In genomic region chr11:98753264-98753663, GRCm38 (mm10) we compare ENCODE assay signal across 8 mouse cellular contexts. TPM values are rescaled to one million over a fixed set of nuclear protein-coding genes. Genes with fewer than 3 reads are reported as not detected.
DNase-seq lines count a peak whose midpoint lies in the region; ATAC-seq and TF ChIP-seq lines count a peak whose summit lies in the region.
"Had no signal": no experiment of that assay in that cellular context is flagged by ENCODE, and none has a peak within 500 bp of the region (broad histone marks: within the 10 kb centered on the region; RNA-seq: fewer than 3 reads in every experiment).

No protein-coding gene starts in this region.

- H3K4me3 ChIP-seq in heart, embryonic 10.5 days = no peak overlapping the region
- H3K4me3 ChIP-seq in liver, embryonic 12.5 days = no peak overlapping the region
- H3K4me3 ChIP-seq in liver, postnatal 0 days (ENCODE audit: low read depth, low read length) = no peak overlapping the region
- no peak overlapping the region for H3K4me3 ChIP-seq in heart, postnatal 0 days (ENCODE audit: low read depth, low read length)
- no peak overlapping the region for H3K4me3 ChIP-seq in liver, embryonic 13.5 days (replicated peaks)

- H3K9me3 ChIP-seq in heart, embryonic 10.5 days = no peaks in the 10 kb centered on the region
- H3K9me3 ChIP-seq in liver, embryonic 12.5 days (replicated peaks) = no peaks in the 10 kb centered on the region
- no peaks in the 10 kb centered on the region for H3K9me3 ChIP-seq in liver, postnatal 0 days (ENCODE audit: low read length)
- no peaks in the 10 kb centered on the region for H3K9me3 ChIP-seq in heart, postnatal 0 days (replicated peaks; ENCODE audit: control insufficient read depth, low read length)
- H3K9me3 ChIP-seq in liver, embryonic 13.5 days (replicated peaks) = no peaks in the 10 kb centered on the region

- H3K36me3 ChIP-seq in heart, embryonic 10.5 days = peaks cover 35% of the 10 kb centered on the region
- peaks cover 43% of the 10 kb centered on the region for H3K36me3 ChIP-seq in liver, embryonic 12.5 days
- H3K36me3 ChIP-seq in liver, postnatal 0 days (replicated peaks; ENCODE audit: insufficient read depth, low read length) = 0 out of 2 replicates have a peak, but pooled peaks cover 2% of the 10 kb centered on the region
- peaks cover 32% of the 10 kb centered on the region for H3K36me3 ChIP-seq in heart, postnatal 0 days (replicated peaks; ENCODE audit: control insufficient read depth, insufficient read depth, low read length)
- peaks cover 28% of the 10 kb centered on the region for H3K36me3 ChIP-seq in liver, embryonic 13.5 days

- H3K4me1 ChIP-seq in heart, embryonic 10.5 days = peaks cover 85% of the 10 kb centered on the region
- H3K4me1 ChIP-seq in liver, embryonic 12.5 days = peaks cover 92% of the 10 kb centered on the region
- peaks cover 78% of the 10 kb centered on the region for H3K4me1 ChIP-seq in liver, postnatal 0 days (ENCODE audit: insufficient read depth)
- H3K4me1 ChIP-seq in heart, postnatal 0 days (ENCODE audit: control insufficient read depth, insufficient read depth) = peaks cover 80% of the 10 kb centered on the region
- peaks cover 92% of the 10 kb centered on the region for H3K4me1 ChIP-seq in liver, embryonic 13.5 days (replicated peaks)

- no peak for TF ChIP-seq EP300 in liver, postnatal 0 days (IDR thresholded peaks at IDR 0.05; ENCODE audit: low read depth)
- no peak for TF ChIP-seq EP300 in heart, postnatal 0 days (IDR thresholded peaks at IDR 0.05; ENCODE audit: low read depth)

- 0 out of 2 replicates have a peak overlapping the region, but pooled peaks have one; percentile 10 for H3K4me2 ChIP-seq in liver, embryonic 12.5 days
- H3K4me2 ChIP-seq in liver, postnatal 0 days (ENCODE audit: low read depth, low read length) = no peak overlapping the region
- no peak overlapping the region for H3K4me2 ChIP-seq in heart, postnatal 0 days (ENCODE audit: low read depth, low read length)
- no peak overlapping the region for H3K4me2 ChIP-seq in liver, embryonic 13.5 days

- H3K9ac ChIP-seq in liver, embryonic 12.5 days = peak overlapping the region; percentile 71
- no peak overlapping the region for H3K9ac ChIP-seq in liver, postnatal 0 days (replicated peaks)
- H3K9ac ChIP-seq in heart, postnatal 0 days (replicated peaks; ENCODE audit: low read depth, low read length) = no peak overlapping the region
- peak overlapping the region; percentile 53; the same call in 1 of the 2 replicates for H3K9ac ChIP-seq in liver, embryonic 13.5 days

- DNase-seq in heart, embryonic 10.5 days (ENCODE audit: low spot score) = no peak
- no peak for DNase-seq in heart, postnatal 4 days
- DNase-seq in liver, postnatal 0 days = no peak
- DNase-seq in heart, postnatal 0 days (ENCODE audit: low spot score) = no peak
- no peak for DNase-seq in liver, embryonic 13.5 days
- DNase-seq in retina, embryonic 14.5 days (ENCODE audit: low spot score) = no peak
- DNase-seq: thymus, adult 2 months had no signal

- H3K27ac ChIP-seq in heart, embryonic 10.5 days = peak overlapping the region; percentile 90
- peak overlapping the region; percentile 95 for H3K27ac ChIP-seq in liver, embryonic 12.5 days
- no peak overlapping the region for H3K27ac ChIP-seq in liver, postnatal 0 days (ENCODE audit: low read depth)
- peak overlapping the region; percentile 96 for H3K27ac ChIP-seq in heart, postnatal 0 days (ENCODE audit: low read depth)
- peak overlapping the region; percentile 93 for H3K27ac ChIP-seq in liver, embryonic 13.5 days

- ATAC-seq in liver, embryonic 12.5 days = no peak
- no peak for ATAC-seq in liver, postnatal 0 days
- no peak for ATAC-seq in heart, postnatal 0 days (ENCODE audit: insufficient read depth, low read depth)
- no peak for ATAC-seq in liver, embryonic 13.5 days (ENCODE audit: low read depth)

- WGBS in heart, embryonic 10.5 days = 97% methylated on average over 5 of the region's 5 CpGs
- WGBS in liver, embryonic 12.5 days (ENCODE audit: insufficient replicate concordance) = 83% methylated on average over 5 of the region's 5 CpGs
- 88% methylated on average over 5 of the region's 5 CpGs for WGBS in liver, postnatal 0 days (ENCODE audit: insufficient replicate concordance)
- WGBS in heart, postnatal 0 days = 91% methylated on average over 5 of the region's 5 CpGs
- WGBS in liver, embryonic 13.5 days (ENCODE audit: insufficient replicate concordance) = 89% methylated on average over 5 of the region's 5 CpGs

- TF ChIP-seq CTCF in liver, postnatal 0 days (IDR thresholded peaks at IDR 0.05; ENCODE audit: low read depth) = no peak
- TF ChIP-seq CTCF in heart, postnatal 0 days (IDR thresholded peaks at IDR 0.05; ENCODE audit: low read depth) = no peak

- H3K27me3 ChIP-seq in heart, embryonic 10.5 days (ENCODE audit: insufficient read depth, poor library complexity, severe bottlenecking) = no peaks in the 10 kb centered on the region
- H3K27me3 ChIP-seq in liver, embryonic 12.5 days (replicated peaks) = no peaks in the 10 kb centered on the region
- no peaks in the 10 kb centered on the region for H3K27me3 ChIP-seq in liver, postnatal 0 days (ENCODE audit: insufficient read depth, low read length)
- no peaks in the 10 kb centered on the region for H3K27me3 ChIP-seq in heart, postnatal 0 days (ENCODE audit: control insufficient read depth, insufficient read depth, low read length)
- no peaks in the 10 kb centered on the region for H3K27me3 ChIP-seq in liver, embryonic 13.5 days

RNA-seq across cellular contexts. Expression of gene Thra, which starts 12.8 kb away (rescaled TPM):
- polyA plus RNA-seq in heart, embryonic 10.5 days (2016; fragmentation: Nextera tagmentation; extraction: Ambion mirVana) = 19.2 and 23.2 TPM in 2 replicates
- 100 to 1,000 TPM; 171 to 183 TPM for total RNA-seq in heart, postnatal 4 days (2021)
- polyA plus RNA-seq in liver, embryonic 12.5 days (2016; fragmentation: Nextera tagmentation; extraction: Ambion mirVana) = 13.0 and 13.3 TPM in 2 replicates
- polyA plus RNA-seq in liver, postnatal 0 days (2015; fragmentation: Nextera tagmentation; extraction: Ambion mirVana) = 5.1 and 6.1 TPM in 2 replicates
- 188 and 234 TPM in 2 replicates for total RNA-seq in heart, postnatal 0 days (2014; rRNA removed; ENCODE audit: low replicate concordance)
- 40.8 and 44.0 TPM in 2 replicates for polyA plus RNA-seq in heart, postnatal 0 days (2015; fragmentation: Nextera tagmentation; extraction: Ambion mirVana)
- polyA plus RNA-seq in liver, embryonic 13.5 days (2015; fragmentation: Nextera tagmentation; extraction: Ambion mirVana) = 8.8 and 9.8 TPM in 2 replicates

RNA-seq across cellular contexts. Expression of gene Nr1d1, which starts 21.9 kb away (rescaled TPM):
- polyA plus RNA-seq in heart, embryonic 10.5 days (2016; fragmentation: Nextera tagmentation; extraction: Ambion mirVana) = 3.6 and 5.9 TPM in 2 replicates
- 10 to 100 TPM; 26.3 to 27.6 TPM for total RNA-seq in heart, postnatal 4 days (2021)
- 1.3 and 1.4 TPM in 2 replicates for polyA plus RNA-seq in liver, embryonic 12.5 days (2016; fragmentation: Nextera tagmentation; extraction: Ambion mirVana)
- polyA plus RNA-seq in liver, postnatal 0 days (2015; fragmentation: Nextera tagmentation; extraction: Ambion mirVana) = 2.0 and 4.2 TPM in 2 replicates
- total RNA-seq in heart, postnatal 0 days (2014; rRNA removed; ENCODE audit: low replicate concordance) = 21.0 and 24.3 TPM in 2 replicates
- 10.2 and 10.7 TPM in 2 replicates for polyA plus RNA-seq in heart, postnatal 0 days (2015; fragmentation: Nextera tagmentation; extraction: Ambion mirVana)
- 0.59 and 1.0 TPM in 2 replicates for polyA plus RNA-seq in liver, embryonic 13.5 days (2015; fragmentation: Nextera tagmentation; extraction: Ambion mirVana)

RNA-seq across cellular contexts. Expression of gene Med24, which starts 24.0 kb away (rescaled TPM):
- 54.6 and 56.5 TPM in 2 replicates for polyA plus RNA-seq in heart, embryonic 10.5 days (2016; fragmentation: Nextera tagmentation; extraction: Ambion mirVana)
- total RNA-seq in heart, postnatal 4 days (2021) = 10 to 100 TPM; 51.7 to 52.3 TPM
- polyA plus RNA-seq in liver, embryonic 12.5 days (2016; fragmentation: Nextera tagmentation; extraction: Ambion mirVana) = 42.0 and 43.7 TPM in 2 replicates
- polyA plus RNA-seq in liver, postnatal 0 days (2015; fragmentation: Nextera tagmentation; extraction: Ambion mirVana) = 10.5 and 10.9 TPM in 2 replicates
- 39.9 and 48.0 TPM in 2 replicates for total RNA-seq in heart, postnatal 0 days (2014; rRNA removed; ENCODE audit: low replicate concordance)
- 21.9 and 23.3 TPM in 2 replicates for polyA plus RNA-seq in heart, postnatal 0 days (2015; fragmentation: Nextera tagmentation; extraction: Ambion mirVana)
- polyA plus RNA-seq in liver, embryonic 13.5 days (2015; fragmentation: Nextera tagmentation; extraction: Ambion mirVana) = 27.6 and 36.0 TPM in 2 replicates

RNA-seq across cellular contexts. Expression of gene Msl1, which starts 42.1 kb away (rescaled TPM):
- 14.0 and 21.6 TPM in 2 replicates for polyA plus RNA-seq in heart, embryonic 10.5 days (2016; fragmentation: Nextera tagmentation; extraction: Ambion mirVana)
- total RNA-seq in heart, postnatal 4 days (2021) = 10 to 100 TPM; 67.8 to 71.5 TPM
- polyA plus RNA-seq in liver, embryonic 12.5 days (2016; fragmentation: Nextera tagmentation; extraction: Ambion mirVana) = 11.5 and 11.7 TPM in 2 replicates
- polyA plus RNA-seq in liver, postnatal 0 days (2015; fragmentation: Nextera tagmentation; extraction: Ambion mirVana) = 5.4 and 6.5 TPM in 2 replicates
- total RNA-seq in heart, postnatal 0 days (2014; rRNA removed; ENCODE audit: low replicate concordance) = 47.4 and 54.6 TPM in 2 replicates
- polyA plus RNA-seq in heart, postnatal 0 days (2015; fragmentation: Nextera tagmentation; extraction: Ambion mirVana) = 11.3 and 12.6 TPM in 2 replicates
- 6.8 and 6.9 TPM in 2 replicates for polyA plus RNA-seq in liver, embryonic 13.5 days (2015; fragmentation: Nextera tagmentation; extraction: Ambion mirVana)

RNA-seq across cellular contexts. Expression of gene Casc3, which starts 51.4 kb away (rescaled TPM):
- polyA plus RNA-seq in heart, embryonic 10.5 days (2016; fragmentation: Nextera tagmentation; extraction: Ambion mirVana) = 29.5 and 37.2 TPM in 2 replicates
- 10 to 100 TPM; 26.9 to 28.4 TPM for total RNA-seq in heart, postnatal 4 days (2021)
- 26.4 and 29.7 TPM in 2 replicates for polyA plus RNA-seq in liver, embryonic 12.5 days (2016; fragmentation: Nextera tagmentation; extraction: Ambion mirVana)
- polyA plus RNA-seq in liver, postnatal 0 days (2015; fragmentation: Nextera tagmentation; extraction: Ambion mirVana) = 6.7 and 7.0 TPM in 2 replicates
- total RNA-seq in heart, postnatal 0 days (2014; rRNA removed; ENCODE audit: low replicate concordance) = 6.8 and 9.7 TPM in 2 replicates
- 11.6 and 11.9 TPM in 2 replicates for polyA plus RNA-seq in heart, postnatal 0 days (2015; fragmentation: Nextera tagmentation; extraction: Ambion mirVana)
- polyA plus RNA-seq in liver, embryonic 13.5 days (2015; fragmentation: Nextera tagmentation; extraction: Ambion mirVana) = 13.3 and 16.1 TPM in 2 replicates

Comparison
In these comparisons a context has a peak if more than half of its experiments do, and no peak if none do; other contexts are left out.
1. H3K9ac ChIP-seq: peak in liver, embryonic 12.5 days (single experiment) and liver, embryonic 13.5 days (single experiment); none in liver, postnatal 0 days (single experiment) and heart, postnatal 0 days (single experiment).